Mouse (Mus musculus) heart, adult 2 months (tissue): ENCODE measurements around the gene Ptpre.

Source experiments
- CTCF ChIP-seq: fragments of 200-600 bp; IDR thresholded peaks from 2 replicates; pipeline ENCODE4 v1.8.1; 2022; ENCODE audit warnings: antibody characterized with exemption, mild to moderate bottlenecking, moderate library complexity
- POLR2A ChIP-seq: fragments of 200-500 bp; IDR thresholded peaks from 2 replicates; pipeline ENCODE4 v1.6.1; 2011; ENCODE audit warnings: mild to moderate bottlenecking, low read depth, low read length, control low read depth; ENCODE audit not compliant: insufficient read depth

DNA sequence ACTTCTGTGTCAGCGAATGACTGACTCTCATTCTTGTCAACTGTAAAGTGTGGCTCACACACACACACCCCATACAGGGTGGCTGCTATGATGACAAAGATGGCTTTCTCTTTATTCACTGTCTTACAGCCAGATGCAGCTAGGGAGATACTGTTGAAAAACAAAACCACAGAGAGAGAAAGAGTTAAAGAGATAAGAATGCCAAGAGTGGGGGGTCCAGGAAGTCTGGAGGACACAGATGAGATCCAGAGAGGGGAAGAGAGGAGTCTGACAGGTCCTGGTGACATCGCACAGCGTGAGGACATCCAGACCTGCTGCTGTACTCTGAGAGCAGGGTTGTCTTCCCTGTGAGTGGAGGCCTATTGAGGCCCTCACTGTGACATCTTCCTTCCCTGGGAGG lies 56.5 kb downstream of the Ptpre start:
- TF ChIP-seq POLR2A (no peak), CTCF (no peak)
